15 mouse cellular contexts compared by ENCODE assay signal in the genomic region with DNA sequence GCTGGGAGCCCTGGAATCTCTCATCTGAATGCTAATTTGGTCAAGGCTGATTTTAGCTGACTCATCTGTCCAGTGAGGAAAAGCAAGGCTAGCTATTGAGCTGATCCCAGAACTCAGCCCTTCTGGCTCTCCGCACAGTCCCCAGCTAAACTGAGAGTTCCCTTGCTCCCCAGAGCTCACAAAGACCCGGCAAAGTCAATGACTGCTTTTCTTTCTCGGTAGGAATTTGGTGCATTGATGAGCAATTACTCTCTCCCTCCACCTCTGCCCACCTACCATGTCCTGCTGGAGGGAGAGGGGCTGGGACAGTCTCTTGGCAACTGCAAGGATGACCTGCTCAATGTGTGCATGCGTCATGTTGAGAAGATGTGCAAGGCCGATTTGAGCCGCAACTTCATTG. TPM values are rescaled to one million over a fixed set of nuclear protein-coding genes. Genes with fewer than 3 reads are reported as not detected.
DNase-seq lines count a peak whose midpoint lies in the region.
"Had no signal": no experiment of that assay in that cellular context is flagged by ENCODE, and none has a peak within 500 bp of the region (broad histone marks: within the 10 kb centered on the region; RNA-seq: fewer than 3 reads in every experiment).

No protein-coding gene starts in this region.

- peak; percentile 61 for DNase-seq in adrenal gland, adult 2 months
- DNase-seq in adrenal gland, postnatal 14 days = no peak
- DNase-seq in adrenal gland, postnatal 10 days = peak; percentile 6
- DNase-seq in adrenal gland, adult 18-20 months (ENCODE audit: low spot score in 2 of 2) = no peak
- no peak for DNase-seq in layer of hippocampus, adult 9-10 months (ENCODE audit: low spot score)
- DNase-seq: cerebellum, adult 11-12 months; cerebellum, adult 2 months; cerebellum, adult 9-10 months; cerebellum, postnatal 10 days; cerebellum, postnatal 25 days; forebrain, postnatal 0 days had no signal

RNA-seq across cellular contexts. Expression of gene Trim29, which starts 11.3 kb away (rescaled TPM):
- under 1 TPM; 0.14 to 0.20 TPM for total RNA-seq in adrenal gland, adult 2 months (2021)
- 0.10 and 0.37 TPM in 2 replicates for polyA plus RNA-seq in adrenal gland, adult 2 months (2012; rRNA removed)
- 0.19 TPM in 1 of 2 replicates, not detected in the other for total RNA-seq in adrenal gland, postnatal 14 days (2021)
- total RNA-seq in adrenal gland, postnatal 10 days (2021) = under 1 TPM in 1 of 2 experiments, not detected in 1; 0.12 TPM
- total RNA-seq in adrenal gland, adult 18-20 months (2021) = under 1 TPM; 0.23 to 0.35 TPM
- total RNA-seq: forebrain, postnatal 0 days; gastrocnemius, adult 18-20 months; MEL had no signal
- polyA plus RNA-seq: forebrain, embryonic 13.5 days; forebrain, embryonic 15.5 days had no signal

Comparison
In these comparisons a context has a peak if more than half of its experiments do, and no peak if none do; other contexts are left out.
1. DNase-seq: peak in adrenal gland, adult 2 months (single experiment) and adrenal gland, postnatal 10 days (single experiment); none in adrenal gland, postnatal 14 days (single experiment), adrenal gland, adult 18-20 months (0 of 2) and layer of hippocampus, adult 9-10 months (single experiment).